Comparison of ENCODE assay signal across 23 mouse cellular contexts in genomic region chr8:113762101-113762500, GRCm38 (mm10).
"Had no signal": no experiment of that assay in that cellular context is flagged by ENCODE, and none has a peak within 500 bp of the region (broad histone marks: within the 10 kb centered on the region; RNA-seq: fewer than 3 reads in every experiment).

No protein-coding gene starts in this region.

- H3K36me3 ChIP-seq: limb, embryonic 12.5 days; limb, embryonic 15.5 days; midbrain, embryonic 12.5 days; midbrain, embryonic 15.5 days; neural tube, embryonic 12.5 days; neural tube, embryonic 15.5 days had no signal

- H3K27me3 ChIP-seq: midbrain, embryonic 12.5 days; midbrain, embryonic 15.5 days; neural tube, embryonic 12.5 days; neural tube, embryonic 15.5 days had no signal

- ATAC-seq: liver, postnatal 0 days; lung, postnatal 0 days; midbrain, embryonic 15.5 days had no signal

- H3K27ac ChIP-seq: kidney, postnatal 0 days; layer of hippocampus, adult 2 months; limb, embryonic 12.5 days; limb, embryonic 15.5 days; liver, embryonic 14.5 days; macrophage; midbrain, embryonic 12.5 days; midbrain, embryonic 15.5 days; neural tube, embryonic 12.5 days; neural tube, embryonic 15.5 days had no signal

- H3K4me1 ChIP-seq: limb, embryonic 15.5 days; midbrain, embryonic 12.5 days had no signal

- H3K4me3 ChIP-seq: layer of hippocampus, adult 2 months; limb, embryonic 12.5 days; limb, embryonic 15.5 days; midbrain, embryonic 12.5 days; midbrain, embryonic 15.5 days; neural tube, embryonic 12.5 days; neural tube, embryonic 15.5 days had no signal

- H3K9me3 ChIP-seq: limb, embryonic 12.5 days; limb, embryonic 15.5 days; midbrain, embryonic 12.5 days; midbrain, embryonic 15.5 days; neural tube, embryonic 12.5 days; neural tube, embryonic 15.5 days had no signal

- DNase-seq: kidney, adult 18-20 months; kidney, adult 9 months; kidney, postnatal 25 days; layer of hippocampus, adult 9-11 months; liver, postnatal 0 days; lung, embryonic 14.5 days; right cerebral cortex, adult 18-20 months; right cerebral cortex, postnatal 14 days; right cerebral cortex, postnatal 4 days; thymus, adult 2 months; thymus, postnatal 25 days had no signal

- H3K4me2 ChIP-seq: limb, embryonic 12.5 days; limb, embryonic 15.5 days; liver, embryonic 11.5 days; lung, embryonic 14.5 days; midbrain, embryonic 12.5 days; midbrain, embryonic 15.5 days; neural tube, embryonic 12.5 days; neural tube, embryonic 15.5 days had no signal

- H3K9ac ChIP-seq: limb, embryonic 12.5 days; limb, embryonic 15.5 days; liver, embryonic 14.5 days; liver, postnatal 0 days; lung, embryonic 14.5 days; midbrain, embryonic 12.5 days; midbrain, embryonic 15.5 days; neural tube, embryonic 12.5 days; neural tube, embryonic 15.5 days had no signal
